Mouse (Mus musculus) testis, adult 2 months (tissue): Measurements from ENCODE around the gene Cdc25a.

Experiments used
- CTCF ChIP-seq: fragments of 200-500 bp; IDR thresholded peaks from 2 replicates; pipeline ENCODE4 v1.5.1; 2012; ENCODE audit warnings: low read depth, mild to moderate bottlenecking, inconsistent platforms, low read length, moderate library complexity; ENCODE audit not compliant: control insufficient read depth, insufficient read depth, insufficient replicate concordance
- POLR2A ChIP-seq: fragments of 200-500 bp; IDR thresholded peaks from 2 replicates; pipeline ENCODE4 v1.6.1; 2012; ENCODE audit warnings: low read depth, mild to moderate bottlenecking, inconsistent platforms, low read length, moderate library complexity; ENCODE audit not compliant: control insufficient read depth

- no peak for TF ChIP-seq CTCF
- no peak for TF ChIP-seq POLR2A
Observed at GRCm38 (mm10) chr9:109891501-109891900, 16.1 kb downstream of the Cdc25a start.
